Mouse (Mus musculus) c-Kit-negative CD71-positive TER-119-positive erythroid progenitor cells, embryonic 14.5 days (primary cell): Measurements from ENCODE around the gene Asic3.

Experiments used
- DNase-seq: peaks from one replicate; pipeline ENCODE4 v3.0.0-alpha.2; 2013; ENCODE audit warnings: low read depth, low spot score

Gene Asic3

DNA sequence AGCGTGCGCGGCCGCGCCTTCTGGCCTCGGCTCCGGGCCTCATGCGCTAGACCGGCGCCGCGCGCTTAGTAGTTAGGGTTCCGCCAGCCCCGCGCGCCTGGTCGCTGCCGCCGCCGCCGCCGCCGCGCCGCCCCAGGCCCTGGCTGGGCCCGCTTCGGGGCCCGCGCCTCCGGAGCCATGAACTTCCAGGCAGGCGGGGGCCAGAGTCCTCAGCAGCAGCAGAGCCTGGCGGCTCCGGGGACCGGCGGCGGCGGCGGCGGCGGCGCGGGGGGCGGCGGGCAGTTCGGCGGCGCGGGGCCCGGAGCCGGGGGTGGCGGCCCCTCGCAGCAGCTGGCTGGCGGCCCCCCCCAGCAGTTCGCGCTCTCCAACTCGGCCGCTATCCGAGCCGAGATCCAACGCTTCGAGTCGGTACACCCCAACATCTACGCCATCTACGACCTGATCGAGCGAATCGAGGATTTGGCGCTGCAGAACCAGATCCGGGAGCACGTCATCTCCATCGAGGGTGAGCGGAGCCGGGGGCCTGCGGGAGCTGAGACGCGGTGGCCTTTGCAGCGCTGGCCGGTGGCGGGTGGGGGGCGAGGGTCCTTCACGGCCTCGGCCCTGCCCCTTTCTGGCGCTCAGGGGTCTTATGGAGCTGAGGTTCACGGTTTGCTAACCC is 39.0 kb downstream of the Asic3 start, which contains the start of gene Agap3:
TSS of gene Agap3 (plus strand) at position 148 of the 661 bp plus-strand sequence.
- DNase-seq: peak; percentile 58

DNA sequence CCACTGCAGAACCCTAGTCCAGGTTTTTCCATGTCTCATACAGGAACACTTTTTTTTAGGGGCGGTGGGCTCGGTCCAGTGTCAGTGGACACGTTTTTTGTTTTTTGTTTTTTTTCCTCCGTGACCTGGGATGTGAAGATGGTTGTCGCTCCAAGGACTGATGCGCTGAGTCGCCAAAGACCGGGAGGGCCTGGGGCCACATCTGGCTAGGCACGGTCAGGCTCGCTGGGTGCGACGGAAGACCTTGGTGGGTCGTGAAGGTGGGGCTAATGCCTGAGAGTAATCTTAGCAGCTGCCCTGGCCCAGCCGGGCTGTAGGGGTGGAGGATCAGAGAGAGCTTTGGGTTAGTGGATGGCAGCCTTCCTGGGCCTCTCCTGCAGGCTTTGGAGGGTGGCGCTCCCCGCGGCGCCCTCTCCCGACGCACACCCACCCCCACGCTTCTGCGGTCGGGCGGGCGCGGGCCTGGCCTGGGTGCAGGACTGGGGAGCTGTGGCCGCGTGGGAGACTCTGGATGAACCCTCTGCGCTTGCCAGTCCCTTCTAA is 39.6 kb downstream of the Asic3 start:
- DNase-seq: no peak

DNA sequence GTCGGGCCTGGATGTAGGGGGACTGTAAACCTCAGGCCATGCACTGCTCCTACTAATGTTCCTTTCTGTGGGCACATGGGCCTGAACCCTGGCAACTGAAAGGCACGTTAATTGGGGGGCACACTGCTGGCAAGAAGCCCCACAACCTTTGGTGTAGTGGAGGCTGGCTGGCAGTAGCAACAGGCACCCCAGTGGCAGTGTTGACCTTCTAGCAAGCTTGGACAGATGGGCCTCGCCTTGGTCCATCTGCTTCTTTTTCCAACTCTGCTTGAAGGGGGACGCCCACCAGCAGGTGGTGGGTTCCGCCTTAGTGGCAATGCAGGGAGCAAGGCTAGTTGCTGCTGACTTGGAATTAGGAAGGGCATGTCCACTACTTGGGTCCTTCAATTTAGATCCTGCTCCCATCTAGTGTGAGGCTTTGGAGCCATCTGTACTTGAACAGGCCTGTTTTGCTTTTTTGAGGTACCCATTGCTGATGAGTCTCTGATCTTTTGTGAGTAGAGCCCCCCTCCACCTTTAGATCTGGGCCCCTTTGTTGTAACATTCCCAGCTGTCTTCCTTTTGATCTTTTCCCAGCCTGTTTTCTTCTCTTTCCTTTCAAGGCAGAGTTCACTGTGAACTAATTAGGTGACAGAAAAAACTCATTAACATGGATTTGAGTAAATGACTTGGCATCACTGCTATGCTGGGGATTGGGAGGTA is 40.2 kb downstream of the Asic3 start:
- DNase-seq: no peak

DNA sequence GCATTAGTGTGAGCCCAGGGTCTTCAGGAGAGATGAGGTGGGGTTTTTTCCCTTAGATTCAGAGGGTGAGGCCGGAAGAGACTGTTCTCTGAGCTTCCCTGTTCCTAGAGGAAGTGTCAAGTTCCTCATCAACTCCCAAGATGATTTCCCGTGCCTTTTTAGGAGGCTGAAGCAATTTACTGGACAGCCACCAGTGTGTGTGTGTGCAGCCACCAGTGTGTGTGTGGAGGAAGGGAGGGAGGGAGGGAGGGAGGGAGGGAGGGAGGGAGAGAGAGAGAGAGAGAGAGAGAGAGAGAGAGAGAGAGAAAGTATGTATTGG is 40.8 kb downstream of the Asic3 start:
- DNase-seq: no peak

DNA sequence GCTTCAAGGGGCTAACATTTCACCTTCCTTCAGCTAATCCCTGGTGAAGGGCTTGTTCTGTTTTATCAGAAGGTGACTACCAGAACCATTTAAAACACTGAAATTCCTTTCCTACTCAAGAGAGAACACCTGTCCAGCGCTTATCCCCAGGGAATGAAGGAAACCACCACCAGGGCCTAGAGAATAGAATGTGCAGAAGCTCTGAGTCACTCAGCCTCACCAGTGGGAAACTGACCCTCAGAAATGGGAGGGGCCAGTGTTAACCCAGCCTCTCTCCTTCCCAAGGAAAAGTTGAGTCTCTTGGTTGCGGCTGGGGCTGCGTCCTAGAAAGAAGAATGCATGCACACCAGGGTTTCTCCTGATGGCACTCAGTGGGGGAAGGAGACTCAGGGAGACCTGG is 41.9 kb downstream of the Asic3 start:
- no peak for DNase-seq

DNA sequence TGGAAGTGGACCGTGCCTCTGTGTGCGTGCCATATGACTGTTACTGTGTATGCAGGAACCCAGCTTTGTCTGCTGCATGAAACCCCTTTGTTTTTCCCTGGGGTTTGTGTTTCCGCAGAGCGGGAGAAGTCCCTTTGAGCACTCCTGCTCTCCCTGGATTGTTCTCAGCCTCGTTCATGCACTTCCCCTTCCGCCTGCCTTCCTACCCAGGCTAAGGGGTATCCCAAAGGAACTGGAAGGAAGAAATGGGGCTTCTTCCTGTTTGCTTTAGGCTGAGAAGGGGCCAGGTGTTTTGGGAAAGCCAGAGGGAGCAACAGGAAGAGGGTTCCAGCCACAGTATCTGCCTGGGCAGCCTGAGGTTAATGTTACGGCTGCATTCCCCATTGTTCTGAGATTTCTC is 42.4 kb downstream of the Asic3 start:
- no peak for DNase-seq

DNA sequence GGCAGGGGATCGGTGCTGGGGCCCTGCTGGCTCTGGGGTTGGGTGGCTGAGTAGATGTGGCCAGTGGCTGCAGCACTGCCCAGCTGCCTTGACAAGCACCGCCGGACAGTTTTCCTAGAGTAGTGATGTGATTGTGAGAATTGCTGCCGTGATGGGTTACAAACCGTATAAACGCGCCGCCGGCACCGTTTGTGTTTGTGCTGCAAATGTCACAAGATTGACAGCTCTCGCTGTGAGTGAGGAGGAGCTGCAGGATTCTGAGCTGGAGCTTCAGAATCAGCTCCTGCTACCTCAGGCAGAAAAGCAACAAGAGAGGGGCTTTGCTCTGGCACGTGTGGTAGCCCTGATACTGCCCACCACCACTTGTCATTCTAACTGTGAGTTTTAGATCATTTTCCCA is 53.6 kb downstream of the Asic3 start:
- no peak for DNase-seq
